Mouse (Mus musculus): ENCODE data around the gene Ms4a4a. TPM values are rescaled to one million over a fixed set of nuclear protein-coding genes. Genes with fewer than 3 reads are reported as not detected.
"Not testable (repeated sequence)": the region's sequence is repeated elsewhere in the genome, so short reads cannot be mapped to it uniquely, and the experiment has no call there.

Gene Ms4a4a
- polyA plus RNA-seq, 1 experiment from 2014 or later: 9.6 TPM

DNA sequence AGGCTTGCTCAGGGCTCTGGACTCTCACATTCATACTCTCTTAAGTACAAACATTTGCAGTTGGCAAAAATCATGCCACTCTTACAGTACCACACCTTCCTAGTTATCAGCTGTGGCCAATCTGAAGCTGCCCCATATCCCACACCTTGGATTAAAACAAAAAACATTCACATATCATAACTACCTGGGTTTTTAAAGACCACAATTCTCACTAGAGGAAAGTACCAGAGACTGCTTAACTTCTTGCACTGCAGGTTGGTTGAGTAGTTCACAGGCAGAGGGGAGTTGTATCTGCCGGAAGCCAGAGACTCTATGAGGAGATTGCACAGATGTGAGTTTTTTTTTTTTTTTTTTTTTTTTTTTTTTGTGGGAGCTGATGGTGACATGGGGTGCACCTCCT lies 38.8 kb downstream of the Ms4a4a start:
- H3K27me3 ChIP-seq (replicated peaks; ENCODE audit: control insufficient read depth, insufficient read depth, low read length): no peaks in the 10 kb centered on the region
- no peak overlapping the region for H3K4me2 ChIP-seq (ENCODE audit: low read depth, low read length)
- no peaks in the 10 kb centered on the region for H3K4me1 ChIP-seq (ENCODE audit: control insufficient read depth, insufficient read depth, low read length)
- no peaks in the 10 kb centered on the region for H3K36me3 ChIP-seq (ENCODE audit: control insufficient read depth, insufficient read depth, low read length)
- no peak overlapping the region for H3K9ac ChIP-seq (ENCODE audit: low read depth, low read length)
- H3K27ac ChIP-seq (ENCODE audit: low read length): no peak overlapping the region
- 91% methylated on average over 1 of the region's 1 CpGs for WGBS
- H3K4me3 ChIP-seq (ENCODE audit: low read length): no peak overlapping the region
- H3K9me3 ChIP-seq (ENCODE audit: control insufficient read depth, low read length): no peaks in the 10 kb centered on the region
- ATAC-seq: no peak

DNA sequence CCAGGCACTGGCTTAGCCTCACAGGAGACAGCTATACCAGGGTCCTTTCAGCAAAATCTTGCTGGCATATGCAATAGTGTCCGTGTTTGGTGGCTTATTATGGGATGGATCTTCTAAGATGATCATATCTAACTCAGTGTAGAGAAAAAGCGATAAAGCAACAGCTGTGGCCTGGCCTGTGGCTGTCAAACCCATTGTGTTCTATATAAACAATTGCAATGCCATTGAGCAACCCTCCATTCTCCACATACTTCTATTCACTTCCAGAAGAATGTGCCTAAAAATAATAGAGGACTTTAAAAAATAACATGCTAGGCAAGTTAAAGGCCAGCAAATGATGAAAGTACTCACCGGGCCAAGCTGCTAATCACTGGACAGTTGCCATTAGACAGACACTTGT lies 40.3 kb downstream of the Ms4a4a start:
- ATAC-seq: no peak
- no peaks in the 10 kb centered on the region for H3K36me3 ChIP-seq (ENCODE audit: control insufficient read depth, insufficient read depth, low read length)

DNA sequence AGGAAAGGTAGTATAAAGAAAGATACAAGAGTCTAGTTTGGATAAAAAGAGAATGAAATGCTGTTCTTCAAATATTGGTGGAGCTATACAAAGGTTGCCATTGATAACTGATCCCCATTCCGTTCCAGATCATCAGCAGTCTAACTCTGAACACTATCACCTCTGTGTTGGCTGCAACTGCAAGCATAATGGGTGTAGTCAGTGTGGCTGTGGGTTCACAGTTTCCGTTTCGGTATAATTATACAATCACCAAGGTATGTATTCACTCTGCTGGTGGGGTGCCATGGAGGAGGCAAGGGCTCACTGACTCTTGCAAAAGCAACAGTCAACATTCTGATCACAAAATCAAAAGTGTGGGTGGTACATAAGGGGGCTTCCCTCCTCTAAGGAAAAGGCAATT lies 43.5 kb downstream of the Ms4a4a start:
- not testable (repeated sequence) for H3K4me3 ChIP-seq (ENCODE audit: low read length); H3K27ac ChIP-seq (ENCODE audit: low read length); H3K9me3 ChIP-seq (ENCODE audit: control insufficient read depth, low read length); H3K36me3 ChIP-seq (ENCODE audit: control insufficient read depth, insufficient read depth, low read length); H3K27me3 ChIP-seq (replicated peaks; ENCODE audit: control insufficient read depth, insufficient read depth, low read length); H3K9ac ChIP-seq (ENCODE audit: low read depth, low read length); H3K4me2 ChIP-seq (ENCODE audit: low read depth, low read length); ATAC-seq; H3K4me1 ChIP-seq (ENCODE audit: control insufficient read depth, insufficient read depth, low read length)
- WGBS: 57% methylated on average over 1 of the region's 3 CpGs

More for the DNA sequence above, 40.3 kb downstream of the Ms4a4a start:
- Histone ChIP-seq H3K9me3 (ENCODE audit: control insufficient read depth, low read length) (no peaks in the 10 kb centered on the region), H3K9ac (ENCODE audit: low read depth, low read length) (no peak overlapping the region), H3K4me1 (ENCODE audit: control insufficient read depth, insufficient read depth, low read length) (no peaks in the 10 kb centered on the region), H3K27ac (ENCODE audit: low read length) (no peak overlapping the region), H3K4me2 (ENCODE audit: low read depth, low read length) (no peak overlapping the region), H3K4me3 (ENCODE audit: low read length) (no peak overlapping the region), H3K27me3 (replicated peaks; ENCODE audit: control insufficient read depth, insufficient read depth, low read length) (no peaks in the 10 kb centered on the region)
- 66% methylated on average over 3 of the region's 3 CpGs for WGBS

DNA sequence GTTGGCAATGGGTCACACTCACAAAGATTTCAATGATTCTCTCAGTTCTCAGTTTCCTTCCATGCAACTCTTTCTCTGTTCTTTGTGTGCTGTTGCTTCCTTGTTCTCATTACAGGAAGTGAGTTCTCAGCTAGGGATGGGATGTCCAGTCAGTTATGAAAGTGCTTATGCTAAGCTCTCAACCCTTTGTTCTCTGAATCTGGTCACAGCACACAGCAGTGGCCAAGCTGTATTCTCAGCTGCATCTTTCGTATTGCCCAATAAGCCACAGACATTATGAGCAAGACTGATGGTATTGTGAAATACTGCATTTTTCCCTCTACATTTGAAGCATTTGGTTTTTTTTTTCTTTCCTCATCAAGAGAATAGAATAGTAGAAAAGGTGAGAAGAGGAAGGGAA lies 55.9 kb downstream of the Ms4a4a start:
- not testable (repeated sequence) for H3K4me1 ChIP-seq (ENCODE audit: control insufficient read depth, insufficient read depth, low read length); H3K9me3 ChIP-seq (ENCODE audit: control insufficient read depth, low read length); ATAC-seq; H3K4me2 ChIP-seq (ENCODE audit: low read depth, low read length); H3K9ac ChIP-seq (ENCODE audit: low read depth, low read length); H3K4me3 ChIP-seq (ENCODE audit: low read length); H3K27me3 ChIP-seq (replicated peaks; ENCODE audit: control insufficient read depth, insufficient read depth, low read length); H3K36me3 ChIP-seq (ENCODE audit: control insufficient read depth, insufficient read depth, low read length); H3K27ac ChIP-seq (ENCODE audit: low read length)
- WGBS: 78% methylated on average over 1 of the region's 1 CpGs

DNA sequence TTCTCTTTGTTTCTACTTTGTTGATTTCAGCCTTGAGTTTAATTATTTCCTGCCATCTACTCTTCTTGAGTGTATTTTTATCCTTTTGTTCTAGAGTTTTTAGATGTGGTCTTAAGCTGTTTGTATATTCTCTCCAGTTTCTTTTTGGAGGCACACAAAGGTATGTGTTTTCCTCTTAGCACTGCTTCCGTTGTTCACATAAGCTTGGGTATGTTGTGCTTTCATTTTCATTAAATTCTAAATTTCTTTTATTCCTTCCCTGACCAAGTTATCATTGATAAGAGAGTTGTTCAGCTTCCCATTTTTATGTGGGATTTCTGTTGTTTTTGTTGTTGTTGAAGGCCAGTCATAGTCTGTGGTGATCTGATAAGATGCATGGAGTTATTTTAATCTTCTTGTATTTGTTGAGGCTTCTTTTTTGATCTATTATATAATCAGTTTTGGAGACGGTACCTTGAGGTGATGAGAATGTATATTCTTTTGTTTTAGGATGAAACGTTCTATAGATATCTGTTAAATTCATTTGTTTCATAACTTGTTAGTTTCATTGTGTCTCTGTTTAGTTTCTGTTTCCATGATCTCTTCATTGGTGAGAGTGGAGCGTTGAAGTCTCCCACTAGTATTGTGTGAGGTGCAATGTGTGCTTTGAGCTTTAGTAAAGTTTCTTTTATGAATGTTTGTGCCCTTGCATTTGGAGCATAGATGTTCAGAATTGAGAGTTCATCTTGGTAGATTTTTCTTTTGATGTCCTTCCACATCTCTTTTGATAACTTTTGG lies 59.9 kb downstream of the Ms4a4a start:
- WGBS: 81% methylated on average over 4 of the region's 4 CpGs

More for the DNA sequence above, 59.9 kb downstream of the Ms4a4a start:
- Histone ChIP-seq H3K9ac (ENCODE audit: low read depth, low read length) (no peak overlapping the region), H3K27me3 (replicated peaks; ENCODE audit: control insufficient read depth, insufficient read depth, low read length) (no peaks in the 10 kb centered on the region), H3K4me1 (ENCODE audit: control insufficient read depth, insufficient read depth, low read length) (no peaks in the 10 kb centered on the region), H3K4me3 (ENCODE audit: low read length) (no peak overlapping the region), H3K36me3 (ENCODE audit: control insufficient read depth, insufficient read depth, low read length) (no peaks in the 10 kb centered on the region), H3K9me3 (ENCODE audit: control insufficient read depth, low read length) (no peaks in the 10 kb centered on the region), H3K27ac (ENCODE audit: low read length) (no peak overlapping the region), H3K4me2 (ENCODE audit: low read depth, low read length) (no peak overlapping the region)
- no peak for ATAC-seq

Other genes starting within 250 kb of the Ms4a4a start
- gene 1700017D01Rik, start 244.6 kb upstream of the Ms4a4a start, polyA plus RNA-seq (2015; fragmentation: Nextera tagmentation; extraction: Ambion mirVana): not detected in 2 replicates
- gene 1700025F22Rik, start 210.2 kb upstream of the Ms4a4a start, polyA plus RNA-seq (2015; fragmentation: Nextera tagmentation; extraction: Ambion mirVana): not detected in 2 replicates
- not detected in 2 replicates for gene Ms4a13, start 178.8 kb upstream of the Ms4a4a start, polyA plus RNA-seq (2015; fragmentation: Nextera tagmentation; extraction: Ambion mirVana)
- 0.37 and 0.38 TPM in 2 replicates for gene Ms4a12, start 143.1 kb upstream of the Ms4a4a start, polyA plus RNA-seq (2015; fragmentation: Nextera tagmentation; extraction: Ambion mirVana)
- gene Ms4a1, start 109.3 kb upstream of the Ms4a4a start, polyA plus RNA-seq (2015; fragmentation: Nextera tagmentation; extraction: Ambion mirVana): 0.07 TPM in 1 of 2 replicates, not detected in the other
- not detected in 2 replicates for gene Ms4a5, start 91.7 kb upstream of the Ms4a4a start, polyA plus RNA-seq (2015; fragmentation: Nextera tagmentation; extraction: Ambion mirVana)
- gene Ms4a14, start 61.1 kb upstream of the Ms4a4a start, polyA plus RNA-seq (2015; fragmentation: Nextera tagmentation; extraction: Ambion mirVana): 0.02 TPM in 1 of 2 replicates, not detected in the other
- 3.9 and 4.0 TPM in 2 replicates for gene Ms4a7, start 39.4 kb upstream of the Ms4a4a start, polyA plus RNA-seq (2015; fragmentation: Nextera tagmentation; extraction: Ambion mirVana)
- gene Ms4a4c, start 29.2 kb downstream of the Ms4a4a start, polyA plus RNA-seq (2015; fragmentation: Nextera tagmentation; extraction: Ambion mirVana): 1.5 and 1.6 TPM in 2 replicates
- 0.50 and 0.72 TPM in 2 replicates for gene Ms4a4b, start 68.0 kb downstream of the Ms4a4a start, polyA plus RNA-seq (2015; fragmentation: Nextera tagmentation; extraction: Ambion mirVana)
- gene Ms4a6c, start 93.8 kb downstream of the Ms4a4a start, polyA plus RNA-seq (2015; fragmentation: Nextera tagmentation; extraction: Ambion mirVana): 9.5 and 10.3 TPM in 2 replicates
- gene Gm8369, start 110.4 kb downstream of the Ms4a4a start, polyA plus RNA-seq (2015; fragmentation: Nextera tagmentation; extraction: Ambion mirVana): not detected in 2 replicates
- 6.3 and 8.1 TPM in 2 replicates for gene Ms4a6b, start 141.0 kb downstream of the Ms4a4a start, polyA plus RNA-seq (2015; fragmentation: Nextera tagmentation; extraction: Ambion mirVana)
- 4.0 and 4.3 TPM in 2 replicates for gene Ms4a4d, start 161.3 kb downstream of the Ms4a4a start, polyA plus RNA-seq (2015; fragmentation: Nextera tagmentation; extraction: Ambion mirVana)
- gene Ms4a6d, start 229.3 kb downstream of the Ms4a4a start, polyA plus RNA-seq (2015; fragmentation: Nextera tagmentation; extraction: Ambion mirVana): 4.9 and 6.0 TPM in 2 replicates
- 0.15 and 0.40 TPM in 2 replicates for gene Ms4a2, start 248.2 kb downstream of the Ms4a4a start, polyA plus RNA-seq (2015; fragmentation: Nextera tagmentation; extraction: Ambion mirVana)

All from intestine, embryonic 16.5 days (tissue).